Mouse (Mus musculus) lung, postnatal 0 days (tissue): ENCODE measurements around the gene Pars2. TPM values are rescaled to one million over a fixed set of nuclear protein-coding genes. Genes with fewer than 3 reads are reported as not detected.

Experiments used
- ATAC-seq: fragments of 200-750 bp; cut with Nextera tagmentation; 2 replicates; pipeline ENCODE4 v1.8.0; 2017; ENCODE audit warnings: moderate library complexity
- DNase-seq: peaks from one replicate; pipeline ENCODE4 v3.0.0-alpha.2; 2016; ENCODE audit warnings: low spot score
- H3K27ac ChIP-seq: fragments of 300-500 bp; sonication (generic); 2 replicates; pipeline ENCODE4 v1.5.1; 2014; ENCODE audit warnings: antibody characterized with exemption, mild to moderate bottlenecking, low read length, mixed read lengths
- H3K27me3 ChIP-seq: fragments of 300-500 bp; sonication (generic); replicated peaks from 2 replicates; pipeline ENCODE4 v1.6.1; 2014; ENCODE audit warnings: low read length, mixed read lengths; ENCODE audit not compliant: insufficient read depth
- H3K36me3 ChIP-seq: fragments of 300-500 bp; sonication (generic); 2 replicates; pipeline ENCODE4 v1.6.1; 2014; ENCODE audit warnings: low read length, mixed read lengths; ENCODE audit not compliant: insufficient read depth
- H3K4me1 ChIP-seq: fragments of 300-500 bp; sonication (generic); 2 replicates; pipeline ENCODE4 v1.6.1; 2014; ENCODE audit warnings: antibody characterized with exemption, low read depth, low read length, mixed read lengths; ENCODE audit not compliant: insufficient read depth
- H3K4me2 ChIP-seq: fragments of 300-500 bp; sonication (generic); replicated peaks from 2 replicates; pipeline ENCODE4 v1.6.1; 2014; ENCODE audit warnings: low read depth, mild to moderate bottlenecking, low read length, moderate library complexity, mixed read lengths
- H3K4me3 ChIP-seq: fragments of 300-500 bp; sonication (generic); 2 replicates; pipeline ENCODE4 v1.5.1; 2014; ENCODE audit warnings: low read depth, low read length
- H3K9ac ChIP-seq: fragments of 300-500 bp; sonication (generic); replicated peaks from 2 replicates; pipeline ENCODE4 v1.6.1; 2014; ENCODE audit warnings: low read depth, mild to moderate bottlenecking
- H3K9me3 ChIP-seq: fragments of 300-500 bp; sonication (generic); 2 replicates; pipeline ENCODE4 v1.6.1; 2016; ENCODE audit warnings: low read length, mixed read lengths
- CTCF ChIP-seq: IDR thresholded peaks from 2 replicates; pipeline ENCODE4 v1.5.1; 2016; ENCODE audit warnings: antibody characterized with exemption, mild to moderate bottlenecking
- EP300 ChIP-seq: IDR thresholded peaks from 2 replicates; pipeline ENCODE4 v1.6.1; 2016; ENCODE audit warnings: antibody characterized with exemption, mild to moderate bottlenecking, control low read depth
- WGBS: fragments of 180-500 bp; shearing (Covaris S2); extraction: QIAGEN DNeasy Blood & Tissue Kit; methylation state at CpG from one replicate; pipeline ENCODE4 v1.1.7; 2014; 5-methylcytosine and 5-hydroxymethylcytosine counted together
- polyA plus RNA-seq: library from polyadenylated mRNA; unstranded; fragments of >200 nt; fragmentation: Nextera tagmentation; extraction: Ambion mirVana; gene quantifications from 2 replicates; pipeline ENCODE4 v1.2.1, GENCODE M21; 2015

Gene Pars2
- polyA plus RNA-seq, 1 experiment from 2014 or later = 5.2 TPM

DNA sequence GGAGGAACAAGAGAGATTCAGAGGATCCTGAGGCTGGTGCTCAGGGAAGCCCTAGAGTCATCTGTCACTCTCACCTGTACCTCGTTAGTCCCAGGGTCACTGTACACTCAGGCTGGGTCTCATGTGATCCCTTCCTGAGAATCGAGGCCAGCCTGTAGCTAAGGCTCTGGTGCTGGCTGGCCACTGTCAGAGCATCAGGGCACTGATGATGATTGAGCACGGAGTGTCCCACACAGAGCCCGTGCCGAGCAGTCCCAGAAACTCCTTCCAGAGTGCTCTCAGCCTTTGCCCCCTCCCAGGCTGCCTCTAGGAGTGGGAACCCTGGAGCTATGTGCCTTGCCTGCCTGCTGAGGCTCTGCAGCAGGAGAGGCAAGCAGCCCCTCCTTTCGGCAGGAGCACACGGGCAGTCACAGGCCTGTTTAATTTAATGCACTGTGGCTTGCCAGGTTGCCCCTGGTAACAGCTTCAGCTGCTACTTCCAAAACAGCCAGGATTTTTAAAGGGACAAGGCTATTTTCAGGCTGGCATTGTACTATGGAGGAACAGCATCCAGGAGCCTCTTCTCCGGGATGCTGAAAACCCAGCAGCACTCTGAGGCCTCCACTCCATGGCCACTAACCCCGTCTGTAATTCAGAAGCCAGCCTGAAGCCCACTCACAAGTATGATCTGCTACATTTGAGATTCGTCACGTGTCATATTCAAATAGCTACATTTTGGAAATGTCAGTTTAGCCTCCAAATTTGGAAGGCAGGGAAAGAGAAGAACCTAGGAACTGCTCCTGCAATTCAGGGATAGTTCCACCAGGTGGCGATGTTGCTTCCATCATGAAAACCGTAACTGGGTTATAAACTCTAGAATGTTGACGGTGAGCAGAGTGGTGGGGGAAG, 20.3 kb upstream of the Pars2 start:
- Histone ChIP-seq H3K4me1 (no peaks in the 10 kb centered on the region), H3K9me3 (no peaks in the 10 kb centered on the region), H3K4me3 (no peak overlapping the region), H3K9ac (no peak overlapping the region), H3K36me3 (no peaks in the 10 kb centered on the region), H3K27me3 (no peaks in the 10 kb centered on the region), H3K27ac (no peak overlapping the region), H3K4me2 (no peak overlapping the region)
- WGBS = 19% methylated on average over 14 of the region's 14 CpGs
- ATAC-seq (no peak), DNase-seq (peak; percentile 46)
- TF ChIP-seq EP300 (no peak), CTCF (peak; percentile 88)

DNA sequence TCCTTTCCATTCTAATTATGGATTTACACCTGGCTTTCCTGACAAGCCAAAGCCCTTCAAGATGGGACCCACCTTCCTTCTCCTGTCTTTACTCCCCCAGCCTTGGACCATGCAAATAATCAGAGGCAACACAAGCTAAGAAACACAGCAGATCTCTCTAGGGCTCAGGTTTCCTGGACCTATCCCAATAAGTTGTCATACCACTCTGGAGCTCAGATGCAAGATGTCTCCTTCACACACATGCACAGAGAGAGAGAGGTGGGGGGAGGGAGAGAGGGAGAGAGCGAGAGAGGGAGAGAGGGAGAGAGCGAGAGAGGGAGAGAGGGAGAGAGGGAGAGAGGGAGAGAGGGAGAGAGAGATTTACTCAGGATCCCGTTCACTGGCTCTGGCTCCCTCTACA, 18.6 kb upstream of the Pars2 start:
- Histone ChIP-seq H3K27ac (no peak overlapping the region), H3K4me3 (no peak overlapping the region), H3K27me3 (no peaks in the 10 kb centered on the region), H3K36me3 (no peaks in the 10 kb centered on the region), H3K4me1 (no peaks in the 10 kb centered on the region), H3K4me2 (no peak overlapping the region), H3K9ac (no peak overlapping the region), H3K9me3 (no peaks in the 10 kb centered on the region)
- TF ChIP-seq CTCF (no peak), EP300 (no peak)
- peak; percentile 34; the same call in 1 of the 2 replicates for ATAC-seq
- WGBS = 8% methylated on average over 1 of the region's 3 CpGs
- DNase-seq = peak; percentile 30

GRCm38 (mm10) chr4:106633281-106634085, 17.4 kb upstream of the Pars2 start:
- Histone ChIP-seq H3K27ac (no peak overlapping the region), H3K4me1 (no peaks in the 10 kb centered on the region), H3K9ac (no peak overlapping the region), H3K4me2 (no peak overlapping the region), H3K36me3 (no peaks in the 10 kb centered on the region), H3K27me3 (no peaks in the 10 kb centered on the region), H3K9me3 (no peaks in the 10 kb centered on the region), H3K4me3 (no peak overlapping the region)
- TF ChIP-seq EP300 = no peak
- no peak for TF ChIP-seq CTCF
- DNase-seq = no peak
- ATAC-seq = no peak
- 34% methylated on average over 8 of the region's 8 CpGs for whole genome bisulfite sequencing

DNA sequence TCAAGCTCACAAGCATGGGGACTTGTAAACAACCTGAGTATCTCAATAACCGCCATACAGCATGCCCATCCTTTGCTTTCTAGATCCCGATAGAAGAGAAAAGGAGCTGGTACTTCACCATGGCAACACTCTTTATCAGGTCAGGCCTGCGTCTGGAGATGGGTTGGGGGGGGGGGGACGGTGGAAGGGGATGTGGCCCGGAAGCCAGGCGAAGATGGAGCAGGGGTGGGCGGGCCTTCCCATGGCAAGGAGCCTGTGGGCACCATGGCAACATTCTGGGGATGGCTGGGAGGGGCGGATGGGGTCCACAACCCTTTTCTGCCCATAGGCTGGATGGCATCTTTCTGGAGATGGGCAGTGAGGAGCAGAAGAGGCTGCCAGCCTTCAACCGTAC, 16.8 kb upstream of the Pars2 start:
- no peak overlapping the region for H3K9ac ChIP-seq
- no peaks in the 10 kb centered on the region for H3K4me1 ChIP-seq
- no peak overlapping the region for H3K4me2 ChIP-seq
- no peaks in the 10 kb centered on the region for H3K36me3 ChIP-seq
- no peak overlapping the region for H3K4me3 ChIP-seq
- no peaks in the 10 kb centered on the region for H3K27me3 ChIP-seq
- H3K9me3 ChIP-seq = no peaks in the 10 kb centered on the region
- WGBS = 45% methylated on average over 8 of the region's 9 CpGs
- ATAC-seq (no peak), DNase-seq (no peak)
- no peak for TF ChIP-seq CTCF
- TF ChIP-seq EP300 = no peak
- H3K27ac ChIP-seq = no peak overlapping the region

DNA sequence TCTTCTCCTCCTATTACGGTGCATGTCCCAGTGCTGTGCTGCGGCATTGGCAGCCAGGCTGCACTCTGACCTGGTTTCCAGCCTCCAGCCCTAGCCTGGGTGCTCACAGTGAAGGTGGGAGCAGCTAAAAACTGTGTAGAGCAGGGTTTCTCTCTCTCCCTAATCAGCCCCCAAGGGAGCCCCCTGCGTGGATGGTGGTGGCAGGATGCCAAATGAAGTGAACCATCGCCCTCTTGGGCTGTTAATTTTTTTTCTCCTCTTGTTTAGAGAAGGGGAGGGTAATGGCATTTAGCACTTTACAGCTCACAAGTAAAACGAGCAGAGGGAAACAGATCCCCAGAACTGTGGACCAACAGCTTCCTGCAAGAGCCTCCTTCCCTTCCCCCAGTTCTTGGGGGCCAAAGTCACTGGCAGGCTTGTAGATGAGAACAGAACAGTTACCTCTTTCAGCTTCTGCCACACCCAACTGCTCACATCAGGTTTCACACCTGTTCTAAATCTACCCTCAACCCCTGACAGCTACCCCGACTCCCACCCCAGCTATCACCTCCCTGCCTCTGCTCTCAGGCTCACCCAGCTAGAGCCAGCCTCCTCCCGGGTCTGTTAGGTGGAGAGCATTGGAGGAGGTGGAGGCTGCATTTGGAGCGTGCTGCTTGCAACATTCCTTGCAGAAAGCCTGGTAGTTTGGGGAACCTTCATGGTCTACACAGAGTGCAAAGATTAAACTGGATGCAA, 7.2 kb upstream of the Pars2 start:
- no peak overlapping the region for H3K27ac ChIP-seq
- 14% methylated on average over 6 of the region's 8 CpGs for WGBS
- no peak overlapping the region for H3K9ac ChIP-seq

DNA sequence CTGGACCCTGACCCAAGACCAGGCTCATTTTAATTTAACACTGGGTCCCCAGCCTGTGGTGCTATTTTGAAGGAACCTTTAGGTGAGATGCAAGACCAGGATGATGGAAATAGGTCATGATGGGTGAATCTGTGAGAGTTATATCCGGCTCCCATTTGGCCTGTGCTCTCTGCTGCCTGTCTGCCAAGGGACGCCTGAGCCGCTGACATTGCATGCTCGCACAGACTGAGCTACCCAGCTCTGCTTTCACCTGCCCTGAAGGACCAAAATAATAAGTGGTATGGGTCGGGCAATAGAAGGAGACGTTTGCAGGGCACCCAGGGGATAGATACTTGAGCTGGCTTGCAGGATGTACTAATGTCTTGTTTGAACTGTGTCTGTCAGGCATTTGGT, 6.7 kb upstream of the Pars2 start:
- ATAC-seq = no peak
- DNase-seq = no peak

More for the DNA sequence above, 7.2 kb upstream of the Pars2 start:
- H3K36me3 ChIP-seq = no peaks in the 10 kb centered on the region
- no peak for TF ChIP-seq EP300
- no peak for TF ChIP-seq CTCF
- DNase-seq (no peak), ATAC-seq (no peak)
- H3K4me1 ChIP-seq = peaks cover 7% of the 10 kb centered on the region; the same call in 1 of the 2 replicates
- H3K4me3 ChIP-seq = no peak overlapping the region
- H3K4me2 ChIP-seq = no peak overlapping the region
- no peaks in the 10 kb centered on the region for H3K27me3 ChIP-seq
- H3K9me3 ChIP-seq = no peaks in the 10 kb centered on the region

More for the DNA sequence above, 6.7 kb upstream of the Pars2 start:
- H3K27ac ChIP-seq = no peak overlapping the region
- H3K9ac ChIP-seq = no peak overlapping the region
- no peaks in the 10 kb centered on the region for H3K36me3 ChIP-seq
- H3K4me1 ChIP-seq = peaks cover 7% of the 10 kb centered on the region; the same call in 1 of the 2 replicates
- H3K9me3 ChIP-seq = no peaks in the 10 kb centered on the region
- no peak overlapping the region for H3K4me3 ChIP-seq
- no peak for TF ChIP-seq CTCF
- no peak for TF ChIP-seq EP300
- WGBS = 38% methylated on average over 6 of the region's 6 CpGs
- no peaks in the 10 kb centered on the region for H3K27me3 ChIP-seq
- no peak overlapping the region for H3K4me2 ChIP-seq
